Mouse (Mus musculus): ENCODE results near the gene Fam126a.

- TF ChIP-seq USF1 (IDR thresholded peaks at IDR 0.05; ENCODE audit: low read depth) (no peak), POLR2A (IDR thresholded peaks at IDR 0.05; ENCODE audit: insufficient read length, low read depth) (no peak), POLR2AphosphoS2 (IDR thresholded peaks at IDR 0.05; ENCODE audit: insufficient read length, low read depth) (no peak), MYOG (IDR thresholded peaks at IDR 0.05; ENCODE audit: control insufficient read depth in 1 of 3, insufficient read depth in 1 of 3, insufficient read length in 2 of 3, low read depth in 2 of 3) (no peak), MAX (IDR thresholded peaks at IDR 0.05; ENCODE audit: low read depth) (no peak), TCF12 (IDR thresholded peaks at IDR 0.05; ENCODE audit: insufficient read depth, poor library complexity, severe bottlenecking) (no peak), MYOD1 (IDR thresholded peaks at IDR 0.05; ENCODE audit: control insufficient read depth in 1 of 3, insufficient read length in 2 of 3, low read depth in 2 of 3) (no peak), E2F4 (IDR thresholded peaks at IDR 0.05; ENCODE audit: insufficient read depth) (no peak), REST (IDR thresholded peaks at IDR 0.05; ENCODE audit: insufficient read depth, insufficient read length) (no peak), CEBPB (IDR thresholded peaks at IDR 0.05; ENCODE audit: insufficient read depth, poor library complexity, severe bottlenecking) (no peak), SRF (IDR thresholded peaks at IDR 0.05; ENCODE audit: control insufficient read depth, insufficient read length, low read depth) (no peak)
Observed at GRCm38 (mm10) chr5:24023226-24023625, 7.3 kb downstream of the Fam126a start.

All from myocyte (in vitro differentiated cells).